Mouse (Mus musculus): ENCODE measurements around the gene Bmp6. TPM values are rescaled to one million over a fixed set of nuclear protein-coding genes. Genes with fewer than 3 reads are reported as not detected.
A peak's percentile ranks its signal among the peaks of the same experiment; 100 is the strongest.

Bmp6 gene
- polyA plus RNA-seq, 3 experiments from 2014 or later: not detected

DNA sequence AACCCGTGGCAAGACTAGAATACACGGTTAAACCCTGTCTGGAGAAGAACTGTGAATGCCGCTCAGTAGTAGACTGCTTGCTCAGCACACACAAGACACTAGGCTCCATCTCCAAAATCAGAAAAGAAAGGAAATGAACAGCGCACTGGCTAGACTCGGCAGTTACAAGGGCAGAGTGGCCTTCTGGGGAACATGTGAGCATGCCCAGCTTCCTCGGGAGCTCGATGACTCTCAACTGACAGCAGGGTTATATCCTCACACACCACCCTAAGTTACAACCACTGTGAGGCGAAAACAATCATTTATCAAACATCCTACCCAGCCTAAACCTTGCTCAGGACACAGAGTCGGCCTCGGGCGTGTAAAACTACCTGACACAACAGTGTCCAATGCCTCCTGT lies 175.4 kb downstream of the Bmp6 start:
- no peak for ATAC-seq

DNA sequence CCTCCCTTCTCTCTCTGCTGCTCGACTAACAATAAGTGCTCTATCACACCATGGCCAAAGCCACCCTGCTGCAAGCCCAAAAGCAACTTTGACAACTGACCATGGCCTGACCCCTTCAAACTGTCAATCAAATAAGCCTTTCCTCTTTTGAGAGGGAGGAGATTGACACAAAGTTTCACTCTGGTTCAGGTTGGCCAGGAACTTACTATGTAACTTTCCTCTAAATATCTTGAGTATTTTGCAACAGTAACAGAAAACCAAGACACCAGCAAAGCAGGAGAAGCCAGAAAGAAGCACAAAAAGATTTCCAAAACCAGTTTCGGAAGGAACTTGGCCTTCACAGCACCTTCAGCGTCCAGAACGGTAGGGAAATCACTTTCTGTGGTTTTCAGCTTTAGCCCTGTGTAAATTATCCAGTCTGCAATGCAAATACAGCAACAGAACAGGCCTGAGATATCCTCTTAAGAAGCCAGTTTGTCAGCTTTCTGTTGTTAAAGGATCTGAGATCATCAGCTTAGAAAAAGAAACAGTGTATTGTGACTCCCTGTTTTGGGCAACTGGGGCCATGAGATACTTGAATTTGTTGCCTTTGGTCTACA lies 177.2 kb downstream of the Bmp6 start:
- no peak for ATAC-seq

DNA sequence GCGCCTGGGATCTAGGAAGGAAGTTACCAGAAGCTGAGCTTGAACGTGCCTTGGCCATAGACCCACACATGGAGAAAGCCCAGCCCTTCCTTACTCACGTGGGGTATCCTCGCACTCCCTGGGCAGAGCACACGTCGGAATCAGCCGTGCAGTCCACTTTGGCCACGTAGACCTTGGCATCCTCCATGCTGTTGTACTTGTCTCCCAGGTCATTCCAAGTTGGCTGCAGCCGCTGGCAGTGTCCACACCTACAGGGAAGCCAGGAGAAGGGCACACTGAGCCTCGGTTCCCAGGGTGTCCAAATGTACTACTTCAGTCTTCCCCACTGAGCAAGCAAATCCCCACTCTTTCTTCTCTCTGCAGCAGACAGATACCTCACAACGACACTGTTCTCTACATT lies 178.3 kb downstream of the Bmp6 start:
- no peak for ATAC-seq

DNA sequence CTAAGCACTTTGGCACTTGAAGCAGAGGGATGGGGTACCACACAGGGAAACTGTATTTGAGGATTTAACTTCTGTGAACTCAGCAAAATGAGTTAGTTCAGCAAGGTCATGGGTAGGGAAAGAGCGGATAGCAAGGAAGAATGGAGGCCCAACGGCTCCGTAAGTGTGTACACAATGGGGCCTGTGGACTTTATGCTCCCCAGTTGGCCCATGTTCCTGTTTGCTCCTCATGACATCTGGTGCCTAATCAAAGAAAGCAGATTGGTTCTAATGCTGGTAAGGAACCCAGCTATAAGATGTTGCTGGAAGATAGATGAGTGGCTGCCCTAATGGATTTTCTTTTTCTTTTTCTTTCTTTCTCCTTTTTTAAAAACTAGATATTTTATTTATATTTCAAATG lies 180.4 kb downstream of the Bmp6 start:
- ATAC-seq: no peak

DNA sequence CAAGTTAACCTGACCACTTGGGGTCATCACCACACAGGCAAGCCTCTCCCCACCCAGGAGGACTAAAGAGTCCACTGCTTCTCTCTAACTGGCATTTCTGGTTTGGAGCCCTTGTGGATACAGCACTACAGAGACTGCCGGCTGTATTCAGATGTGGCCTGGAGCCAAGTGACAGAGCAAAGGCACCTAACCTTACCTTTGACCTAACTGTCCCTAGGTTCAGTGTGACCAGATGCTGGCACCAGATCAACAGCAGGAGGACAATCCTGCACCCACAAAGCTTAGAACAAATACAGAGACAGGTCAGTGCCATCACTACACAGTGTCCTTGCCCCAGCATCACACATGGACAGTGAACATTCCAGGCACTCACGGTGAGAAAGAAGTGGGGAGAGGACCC lies 181.2 kb downstream of the Bmp6 start:
- ATAC-seq: no peak

DNA sequence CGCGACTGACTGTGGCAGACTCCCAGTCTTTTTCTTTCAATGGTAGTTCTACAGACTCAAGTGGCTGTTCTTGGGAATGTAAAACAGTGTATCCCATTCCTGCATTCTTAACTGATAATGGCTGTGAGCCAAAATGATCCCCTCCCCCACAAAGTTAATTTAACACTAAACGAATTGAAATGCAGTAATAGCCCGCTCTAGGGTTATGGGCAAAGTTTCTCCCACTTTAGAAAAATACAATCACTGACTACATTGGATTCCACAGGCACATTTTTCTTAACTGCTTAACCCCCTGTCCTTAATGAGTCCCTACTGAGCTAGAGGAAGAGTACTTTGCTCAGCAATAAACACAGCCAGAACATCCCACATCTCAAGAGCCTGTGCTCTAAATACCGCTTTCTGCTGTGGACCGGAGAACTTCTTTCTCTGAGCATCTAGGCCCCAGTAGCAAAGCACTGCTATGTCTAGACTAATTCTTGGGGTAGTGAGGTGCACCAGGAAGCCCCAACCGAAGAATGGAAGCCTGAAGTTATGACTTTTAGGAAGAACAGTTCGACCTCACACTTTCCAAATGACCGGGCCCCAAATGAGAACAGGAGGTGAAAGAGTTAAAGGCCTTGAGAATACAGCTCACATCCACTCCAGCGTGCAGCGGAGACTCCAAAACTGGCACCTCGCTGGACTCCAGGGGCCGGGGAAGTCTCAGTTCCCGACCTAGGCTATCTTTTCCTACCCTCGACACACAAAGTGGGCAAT lies 182.3 kb downstream of the Bmp6 start:
- peak; percentile 1 for ATAC-seq

DNA sequence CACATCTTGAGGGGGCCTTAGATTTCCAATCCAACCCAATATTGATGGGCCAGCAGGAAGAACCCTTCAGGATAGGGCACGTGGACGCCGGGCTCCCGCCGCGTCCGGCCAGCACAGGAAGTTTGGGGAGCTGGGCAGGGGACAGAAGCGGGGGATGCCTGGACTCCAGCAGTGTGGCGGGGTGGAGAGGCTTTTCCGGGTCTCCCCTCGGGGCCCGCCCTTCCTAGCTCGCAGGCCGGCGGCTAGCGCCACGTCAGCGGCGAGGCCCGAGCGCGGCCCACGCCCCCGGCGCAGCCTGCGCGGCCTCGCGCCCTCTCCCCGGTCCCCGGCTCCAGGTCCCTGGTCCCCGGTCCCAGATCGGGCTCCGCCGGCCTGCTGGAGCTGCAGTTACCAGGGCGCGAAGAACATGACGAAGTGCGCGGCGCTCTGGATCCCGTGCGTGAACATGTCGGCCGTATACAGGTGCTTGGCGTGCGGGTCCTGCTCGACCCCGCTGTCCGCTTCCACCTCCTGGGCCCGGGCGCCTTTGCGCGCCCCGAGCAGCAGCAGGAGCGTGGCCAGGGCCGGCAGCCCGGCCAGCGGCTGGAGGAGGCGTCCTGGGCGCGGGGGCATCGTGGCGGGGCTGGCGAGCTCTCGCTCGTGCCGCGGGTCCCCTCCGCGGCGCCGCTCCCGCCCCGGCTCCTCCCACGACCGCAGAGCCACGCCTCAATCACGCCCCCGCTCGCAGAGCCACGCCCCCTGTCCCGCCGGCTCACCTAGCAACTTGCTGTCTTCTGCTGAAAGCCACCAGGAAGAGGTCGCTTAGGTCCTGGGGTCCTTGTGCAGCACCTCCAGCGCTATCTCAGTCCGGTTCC lies 183.1 kb downstream of the Bmp6 start:
- ATAC-seq: peak; percentile 91

DNA sequence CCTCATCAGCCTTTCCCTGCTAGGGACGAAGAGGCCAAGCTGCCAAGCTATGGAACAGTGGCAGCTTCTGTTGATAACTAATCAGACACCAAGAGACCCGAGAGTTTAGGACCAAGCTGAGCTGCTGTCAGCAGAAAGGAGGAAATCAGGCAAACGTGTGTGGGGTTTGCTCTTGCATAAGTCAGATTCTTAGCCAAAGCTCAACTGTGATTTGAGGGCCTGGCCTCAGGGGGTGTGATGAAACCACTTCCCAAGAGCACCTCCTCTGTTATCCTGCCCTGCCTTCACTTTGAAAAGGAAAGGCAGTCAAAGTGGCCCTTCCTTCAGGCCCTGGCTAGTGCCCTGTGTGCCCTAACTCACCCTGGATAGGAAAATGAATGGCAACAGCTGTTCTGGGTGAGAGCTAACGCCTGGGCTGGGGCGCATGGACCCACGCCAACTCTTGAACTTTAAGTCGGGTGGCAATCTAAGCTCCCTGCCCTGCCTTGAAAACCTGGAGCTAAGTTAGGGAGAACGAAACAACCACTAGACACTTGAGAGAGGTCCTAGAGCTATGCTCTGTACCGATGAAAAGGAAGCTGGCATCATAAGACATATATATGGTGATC lies 183.9 kb downstream of the Bmp6 start, which contains the start of gene Txndc5:
TSS of gene Txndc5 (minus strand) at position 138 of the 608 bp plus-strand sequence.
- peak; percentile 19 for ATAC-seq

DNA sequence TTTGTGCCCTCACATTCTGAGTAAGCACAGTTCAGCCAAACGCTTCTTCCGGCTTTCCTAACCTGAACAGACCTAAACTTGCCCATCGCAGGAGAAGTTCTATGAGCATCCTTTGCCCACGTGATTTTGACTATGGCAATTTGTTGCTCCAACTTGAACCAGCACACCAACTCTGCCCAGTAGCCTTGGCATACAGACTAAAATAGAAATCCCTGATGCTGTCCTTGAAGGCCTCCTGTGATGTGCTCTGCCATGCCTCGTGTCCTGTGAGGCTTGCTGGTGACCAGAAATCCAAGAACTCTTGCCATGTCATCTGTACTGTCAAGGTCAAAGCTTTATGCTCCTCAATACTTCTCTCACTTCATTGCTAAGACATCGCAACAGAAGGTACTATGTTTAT lies 184.7 kb downstream of the Bmp6 start:
- no peak for ATAC-seq

DNA sequence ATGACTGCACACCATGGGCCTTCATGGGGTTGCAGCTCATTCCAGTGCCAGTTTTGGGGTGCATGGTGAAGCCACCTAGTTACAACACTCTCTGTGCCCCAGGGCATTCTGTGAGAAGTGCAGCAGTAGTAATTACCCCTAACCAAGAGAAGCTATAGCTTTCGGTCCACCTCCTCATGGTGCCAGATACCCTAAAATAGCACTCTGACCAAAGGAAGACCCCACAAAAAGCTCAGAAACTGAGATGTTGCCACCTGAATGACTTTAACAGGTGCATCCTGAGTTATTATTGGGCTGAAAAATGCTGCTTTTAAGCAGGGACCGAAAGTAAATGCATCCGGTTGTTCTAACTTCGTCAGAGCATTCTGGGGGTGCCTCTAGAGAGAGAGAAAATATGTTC lies 186.6 kb downstream of the Bmp6 start:
- ATAC-seq: no peak

DNA sequence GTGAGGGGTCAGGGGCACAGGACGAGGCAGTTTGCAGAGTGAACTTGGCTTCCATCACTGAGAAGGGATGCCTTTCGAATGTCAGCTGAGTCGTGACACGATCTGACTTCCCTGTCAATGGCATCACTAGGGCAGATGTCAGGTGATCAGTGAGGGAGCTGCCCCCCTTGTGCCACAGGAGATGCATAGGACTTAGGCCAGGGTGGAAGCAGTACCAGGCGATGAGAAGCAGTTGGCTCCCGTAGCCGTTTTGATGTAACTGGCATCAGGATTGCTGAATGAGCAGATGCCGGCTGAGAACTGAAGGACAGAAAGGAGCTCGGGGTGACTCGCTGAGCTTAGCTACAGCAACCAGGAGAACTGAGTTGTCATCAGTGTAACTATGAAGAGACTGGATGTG lies 188.6 kb downstream of the Bmp6 start:
- no peak for ATAC-seq

DNA sequence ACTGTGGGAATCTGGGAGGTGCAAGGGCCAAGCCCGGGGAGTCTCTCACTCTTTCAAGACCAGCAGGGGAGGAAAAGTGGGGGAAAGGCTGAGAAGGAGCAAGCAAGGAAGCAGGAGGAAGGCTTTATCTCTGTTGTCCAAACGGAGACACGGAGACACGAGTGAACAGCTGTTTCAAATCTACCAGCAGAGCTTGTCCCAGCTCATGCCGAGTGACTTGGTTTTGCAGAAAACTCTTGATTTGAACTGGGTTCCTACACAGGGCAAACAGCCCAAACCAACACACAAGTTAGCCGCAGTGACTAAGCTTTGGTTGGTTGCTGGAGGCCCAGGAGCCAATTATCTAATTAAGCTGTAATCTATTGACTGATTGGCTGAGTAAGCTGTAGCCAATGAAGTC lies 189.1 kb downstream of the Bmp6 start:
- ATAC-seq: no peak

DNA sequence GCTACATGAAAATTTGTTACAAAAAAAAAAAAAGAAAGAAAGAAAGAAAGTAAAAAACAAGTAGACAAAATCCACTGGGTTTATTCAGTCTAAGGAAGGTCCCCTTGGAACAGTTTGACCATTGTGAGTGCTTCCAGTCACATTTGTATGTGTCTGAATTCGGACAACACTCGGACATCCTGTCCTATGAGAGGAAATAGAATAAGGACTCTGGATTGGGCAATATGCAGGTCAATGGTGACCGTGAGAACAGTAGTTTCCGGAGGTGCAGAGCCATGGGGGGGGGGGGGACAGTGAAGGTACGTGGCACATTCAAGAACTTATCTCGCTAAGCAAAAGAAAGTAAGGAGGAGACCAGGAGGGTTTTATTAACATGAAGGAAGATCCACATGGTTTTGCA lies 189.8 kb downstream of the Bmp6 start:
- ATAC-seq: no peak

DNA sequence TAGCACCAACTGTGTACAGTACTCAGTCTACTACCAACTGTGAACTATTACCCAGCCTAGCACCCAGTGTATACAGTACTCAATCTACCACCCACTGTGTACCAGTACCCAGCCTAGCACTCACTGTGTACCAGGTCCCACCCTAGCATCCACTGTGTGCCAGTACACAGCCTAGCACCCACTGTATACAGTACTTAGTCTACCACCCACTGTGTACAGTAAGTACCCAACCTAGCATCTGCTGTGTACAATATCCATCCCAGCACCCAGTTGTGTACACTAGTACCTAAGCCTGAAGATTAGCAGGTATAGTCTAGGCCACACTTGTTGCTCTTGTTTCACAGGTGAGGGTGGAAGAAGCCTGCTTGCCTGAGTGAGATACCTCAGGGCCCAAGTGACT lies 192.6 kb downstream of the Bmp6 start:
- no peak for ATAC-seq

DNA sequence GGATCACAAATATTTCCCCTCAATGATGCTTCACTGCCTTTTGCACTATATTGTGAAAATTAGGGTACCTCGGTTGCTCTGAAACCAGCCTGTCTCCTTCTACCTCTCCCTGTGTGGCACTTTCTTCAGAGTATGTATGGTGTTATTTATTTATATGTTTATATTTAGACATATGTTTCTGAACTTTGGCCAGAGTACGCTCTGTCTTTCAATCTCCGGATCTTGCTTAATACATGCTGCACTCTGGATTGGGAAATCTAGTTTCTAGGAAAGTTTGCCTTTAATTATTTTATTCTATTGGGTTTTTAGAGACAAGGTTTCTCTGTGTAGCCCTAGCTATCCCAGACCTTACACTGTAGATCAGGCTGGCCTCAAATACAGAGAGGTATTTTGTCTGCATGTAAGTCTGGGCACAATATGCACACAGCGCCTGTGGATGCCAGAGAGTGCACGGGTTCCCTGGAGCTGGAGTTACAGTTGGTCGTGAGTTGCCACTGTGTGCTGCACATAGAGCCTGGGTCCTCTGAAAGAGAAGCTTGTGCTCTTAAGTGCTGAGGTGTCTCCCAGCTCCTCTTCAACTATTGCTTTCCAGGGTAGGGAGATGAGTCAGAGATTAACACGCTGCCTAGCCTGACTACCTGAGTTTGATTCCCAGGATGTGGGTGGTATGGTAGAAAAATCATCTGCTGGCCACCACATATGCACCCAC lies 194.4 kb downstream of the Bmp6 start:
- ATAC-seq: no peak

DNA sequence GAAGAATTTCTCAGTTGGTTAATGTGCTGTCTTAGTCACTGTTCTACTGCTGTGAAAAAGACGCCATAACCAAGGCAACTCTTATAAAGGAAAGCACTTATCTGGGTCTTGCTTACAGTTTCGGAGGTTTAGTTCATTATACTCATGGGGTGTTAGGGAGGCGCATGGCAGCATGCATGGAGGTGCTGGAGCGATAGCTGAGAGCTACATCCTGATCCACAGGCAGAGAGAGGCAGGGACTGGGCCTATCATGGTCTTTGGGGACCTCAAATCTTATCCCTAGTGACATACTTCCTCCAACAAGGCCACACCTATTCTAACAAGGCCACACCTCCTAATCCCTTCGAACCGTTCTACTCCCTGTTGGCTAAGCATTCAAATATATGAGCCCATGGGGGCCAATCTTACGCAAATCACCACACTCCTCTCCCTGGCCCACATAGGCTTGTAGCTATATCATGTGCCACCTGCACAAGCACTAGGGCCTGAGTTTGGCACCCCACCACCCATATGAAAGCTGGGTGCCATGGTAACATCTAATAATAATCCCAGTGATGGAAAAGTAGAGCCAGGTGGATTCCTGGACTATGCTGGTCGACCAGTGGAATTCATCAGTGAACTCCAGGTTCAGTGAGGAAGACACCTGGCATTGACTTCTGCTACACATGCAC lies 198.7 kb downstream of the Bmp6 start:
- ATAC-seq: no peak

DNA sequence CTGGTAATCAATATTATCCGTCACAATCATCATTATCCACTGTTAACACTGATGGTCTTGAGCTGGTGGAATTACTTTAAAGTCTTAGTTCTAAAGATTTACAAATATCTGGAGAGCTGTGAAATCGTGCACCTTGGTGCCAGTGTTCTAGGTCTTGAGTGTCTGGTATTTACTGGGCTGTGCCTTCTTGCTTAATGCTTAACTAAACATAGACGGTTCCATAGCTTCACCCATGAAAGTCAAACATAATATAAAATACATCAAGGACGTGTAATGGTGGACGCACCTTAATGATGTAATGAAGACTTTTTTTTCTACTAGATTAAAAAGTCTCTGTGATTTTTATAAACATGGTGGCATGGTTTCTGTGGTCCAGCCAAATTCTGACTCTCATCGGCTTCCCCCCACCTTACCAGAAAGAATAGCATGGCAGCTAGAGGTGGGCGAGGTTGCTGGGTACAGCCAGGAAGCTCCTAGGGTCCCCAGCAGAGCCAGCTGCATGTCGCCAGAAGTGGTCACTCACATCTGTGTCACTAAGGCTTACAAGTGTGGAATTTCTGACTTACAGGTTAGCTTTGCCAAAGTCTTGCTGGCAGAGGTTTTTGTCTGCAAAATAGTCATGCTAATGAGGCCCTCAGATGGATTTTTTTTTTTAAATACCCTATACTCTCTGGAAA lies 200.0 kb downstream of the Bmp6 start:
- ATAC-seq: no peak

DNA sequence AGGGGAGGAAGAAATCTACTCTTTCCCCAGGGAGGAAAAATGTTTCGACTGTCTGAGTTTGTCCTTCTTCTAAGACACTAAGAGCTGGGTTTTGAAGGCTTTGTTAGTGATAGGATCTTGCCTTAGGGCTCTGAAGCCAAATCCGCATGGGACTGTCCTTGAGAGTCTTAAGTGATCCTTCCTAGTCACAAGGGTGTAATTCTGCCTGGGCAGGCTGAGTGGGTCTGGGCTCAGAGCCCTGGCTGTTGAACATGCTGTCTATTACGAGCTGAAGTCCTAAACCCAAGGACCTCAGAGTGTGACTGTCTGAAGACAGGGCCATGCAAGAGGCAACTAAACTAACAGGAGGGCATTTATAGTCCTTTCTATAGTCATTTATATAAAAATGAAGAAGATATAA lies 200.6 kb downstream of the Bmp6 start:
- ATAC-seq: no peak

DNA sequence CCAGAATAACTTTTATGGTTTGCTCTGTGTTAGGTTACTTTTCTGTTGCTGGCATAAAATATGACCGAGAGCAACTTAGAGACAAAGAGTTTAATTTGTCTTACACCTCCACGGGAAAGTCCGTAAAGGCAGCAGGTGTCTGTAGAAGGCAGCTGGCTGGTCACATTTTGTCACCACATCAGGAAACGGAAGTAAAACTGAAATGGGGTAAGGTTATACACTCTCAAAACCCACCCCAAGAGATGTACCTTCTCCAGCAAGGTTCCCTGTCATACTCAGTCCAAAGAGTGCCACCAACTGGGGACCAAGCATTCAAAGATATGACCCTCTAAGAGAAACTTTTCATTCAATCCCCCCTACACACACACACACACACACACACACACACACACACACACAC lies 201.8 kb downstream of the Bmp6 start:
- no peak for ATAC-seq

DNA sequence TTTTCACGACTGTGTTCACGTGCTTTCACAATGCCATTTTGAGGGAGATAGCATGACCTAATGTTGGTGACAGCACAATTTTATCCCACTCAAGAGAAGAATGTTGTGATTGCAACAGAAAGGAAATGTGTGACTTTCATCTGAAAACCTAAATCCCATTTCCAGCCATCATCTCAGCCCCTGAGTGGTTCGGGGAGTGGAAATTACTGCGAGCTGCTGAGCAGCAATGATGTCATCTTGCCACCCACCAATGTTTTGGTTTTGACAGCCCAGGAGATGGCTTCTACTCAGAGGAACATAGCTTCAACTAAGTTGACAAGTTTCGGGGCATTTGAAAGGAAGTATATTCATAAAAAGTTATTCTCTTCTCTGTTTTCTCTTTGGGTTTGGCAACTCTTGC lies 202.8 kb downstream of the Bmp6 start:
- ATAC-seq: no peak

DNA sequence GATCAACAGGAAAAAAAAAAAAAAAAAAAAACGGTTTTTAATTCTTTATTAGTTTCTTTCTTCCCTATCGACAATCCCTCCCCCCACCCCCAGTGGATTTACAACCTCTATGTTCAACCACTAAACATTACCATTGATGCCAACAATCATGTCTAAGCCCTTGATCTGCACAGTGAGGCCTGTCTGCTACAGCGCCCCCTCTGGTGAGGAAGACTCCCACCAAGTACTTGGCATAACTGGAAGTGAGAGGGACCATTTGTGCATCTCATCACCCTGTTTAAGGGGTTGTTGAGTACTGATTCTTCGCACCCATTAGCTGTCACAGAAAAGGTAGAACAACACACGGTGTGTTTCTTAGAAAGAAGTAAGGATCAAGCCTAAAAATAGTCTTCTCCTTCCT lies 203.8 kb downstream of the Bmp6 start:
- ATAC-seq: no peak
